Mouse (Mus musculus) erythroblast, embryonic 14.5 days (primary cell): ENCODE results near the gene Cd3g.

Experiments used
- GATA1 ChIP-seq: IDR thresholded peaks from 2 replicates; pipeline ENCODE4 v1.6.1; 2012; ENCODE audit warnings: low read length, inconsistent platforms, mixed read lengths
- TAL1 ChIP-seq: IDR thresholded peaks from 3 replicates; pipeline ENCODE4 v1.6.1; 2012; ENCODE audit warnings: low read length, inconsistent platforms, mixed read lengths

DNA sequence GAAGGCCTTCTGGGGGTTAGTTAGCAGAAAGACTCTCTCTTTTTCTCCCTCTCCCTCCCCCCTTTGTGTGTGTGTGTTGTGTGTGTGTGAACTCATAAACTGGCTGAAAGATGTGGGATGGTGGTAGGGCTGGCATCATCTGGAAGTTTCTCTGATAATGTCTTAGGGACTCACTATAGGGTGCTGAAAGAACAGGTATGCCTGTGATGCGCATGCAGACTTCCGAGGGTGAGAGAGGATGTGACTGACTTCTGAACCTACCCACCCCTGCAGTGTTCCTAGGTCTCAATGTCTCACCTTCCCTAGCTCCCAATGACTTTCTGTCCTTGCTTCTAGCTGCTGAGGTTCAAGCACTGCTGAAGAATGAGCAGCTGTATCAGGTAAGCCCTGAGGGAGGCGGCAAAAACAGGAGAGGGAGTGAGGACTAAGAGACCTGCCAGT, 5.5 kb upstream of the Cd3g start:
- TF ChIP-seq GATA1, result no peak
- no peak for TF ChIP-seq TAL1
